Comparison of ENCODE assay signal across 24 mouse cellular contexts in genomic region chr7:110321106-110321505, GRCm38 (mm10).
"Had no signal": no experiment of that assay in that cellular context is flagged by ENCODE, and none has a peak within 500 bp of the region (broad histone marks: within the 10 kb centered on the region; RNA-seq: fewer than 3 reads in every experiment).

No protein-coding gene starts in this region.

- H3K27me3 ChIP-seq: limb, embryonic 13.5 days; liver, embryonic 12.5 days; liver, embryonic 15.5 days; lung, embryonic 15.5 days; neural tube, embryonic 12.5 days; neural tube, embryonic 15.5 days had no signal

- ATAC-seq: liver, embryonic 12.5 days had no signal

- DNase-seq: kidney, adult 9 months; kidney, postnatal 25 days; layer of hippocampus, adult 9-11 months; liver; lung, adult 18-20 months; lung, postnatal 10 days; lung, postnatal 36 days; midbrain, embryonic 14.5 days; right cerebral cortex, postnatal 4 days; thymus, adult 2 months; thymus, postnatal 14 days; thymus, postnatal 4 days had no signal

- H3K4me2 ChIP-seq: limb, embryonic 13.5 days; liver, embryonic 12.5 days; liver, embryonic 15.5 days; lung, embryonic 15.5 days; neural tube, embryonic 12.5 days; neural tube, embryonic 15.5 days had no signal

- H3K4me3 ChIP-seq: layer of hippocampus, adult 2 months; limb, embryonic 10.5 days; limb, embryonic 13.5 days; liver, embryonic 12.5 days; liver, embryonic 15.5 days; lung, embryonic 15.5 days; megakaryocyte, embryonic 14.5 days; midbrain, embryonic 10.5 days; neural tube, embryonic 12.5 days; neural tube, embryonic 15.5 days had no signal

- H3K4me1 ChIP-seq: limb, embryonic 10.5 days; limb, embryonic 13.5 days; liver, embryonic 12.5 days; liver, embryonic 15.5 days; lung, embryonic 15.5 days; midbrain, embryonic 10.5 days; neural tube, embryonic 12.5 days; neural tube, embryonic 15.5 days had no signal

- H3K9me3 ChIP-seq: liver, embryonic 12.5 days; liver, embryonic 15.5 days; lung, embryonic 15.5 days; neural tube, embryonic 12.5 days had no signal

- H3K9ac ChIP-seq: limb, embryonic 13.5 days; liver, embryonic 12.5 days; liver, embryonic 15.5 days; lung, embryonic 15.5 days; neural tube, embryonic 12.5 days; neural tube, embryonic 15.5 days had no signal

- H3K27ac ChIP-seq: kidney, postnatal 0 days; layer of hippocampus, adult 2 months; limb, embryonic 10.5 days; limb, embryonic 13.5 days; liver, embryonic 12.5 days; liver, embryonic 15.5 days; lung, embryonic 15.5 days; midbrain, embryonic 10.5 days; neural tube, embryonic 12.5 days; neural tube, embryonic 15.5 days; stomach, postnatal 0 days had no signal
